Mouse (Mus musculus) erythroblast, embryonic 14.5 days (primary cell): ENCODE results near the gene Gm4133. TPM values are rescaled to one million over a fixed set of nuclear protein-coding genes. Genes with fewer than 3 reads are reported as not detected.
"Not testable (repeated sequence)": the region's sequence is repeated elsewhere in the genome, so short reads cannot be mapped to it uniquely, and the experiment has no call there.

ENCODE experiments used
- H3K27me3 ChIP-seq: 2 replicates; pipeline ENCODE4 v1.6.1; 2012; ENCODE audit warnings: inconsistent platforms; ENCODE audit not compliant: control insufficient read depth
- H3K36me3 ChIP-seq: 2 replicates; pipeline ENCODE4 v1.6.1; 2012; ENCODE audit warnings: mild to moderate bottlenecking, inconsistent platforms; ENCODE audit not compliant: control insufficient read depth
- H3K4me1 ChIP-seq: 2 replicates; pipeline ENCODE4 v1.6.1; 2012; ENCODE audit warnings: inconsistent platforms; ENCODE audit not compliant: control insufficient read depth
- H3K4me3 ChIP-seq: replicated peaks from 2 replicates; pipeline ENCODE3; 2012; ENCODE audit warnings: moderate library complexity, mild to moderate bottlenecking, inconsistent platforms
- H3K9me3 ChIP-seq: 2 replicates; pipeline ENCODE4 v1.6.1; 2012; ENCODE audit warnings: low read length, inconsistent platforms, mixed read lengths; ENCODE audit not compliant: control insufficient read depth
- polyA plus RNA-seq: library from polyadenylated mRNA; stranded (reverse); fragments of >175 nt; gene quantifications from 2 replicates; pipeline ENCODE4 v1.2.3, GENCODE M21; 2012

The Gm4133 gene
- not detected in 2 replicates for polyA plus RNA-seq

GRCm38 (mm10) chr7:20333965-20334364, at the start of gene Gm4133:
TSS of gene Gm4133 (minus strand) at chr7:20334065.
- H3K4me3 ChIP-seq, H3K27me3 ChIP-seq, H3K9me3 ChIP-seq, H3K36me3 ChIP-seq, H3K4me1 ChIP-seq: not testable (repeated sequence)

- not testable (repeated sequence) for H3K4me1 ChIP-seq, H3K36me3 ChIP-seq, H3K27me3 ChIP-seq, H3K4me3 ChIP-seq, H3K9me3 ChIP-seq
These were observed 41.4 kb upstream of the Gm4133 start, which contains the start of gene Gm5728 for GRCm38 (mm10) chr7:20375310-20375709. TSS of gene Gm5728 (minus strand) at chr7:20375410.

Other genes with a start within 250 kb of the Gm4133 start
- 0.01 TPM in 1 of 2 replicates, not detected in the other for gene Vmn1r91, start 234.4 kb downstream of the Gm4133 start, polyA plus RNA-seq
- not detected in 2 replicates for gene Gm16442, start 211.5 kb downstream of the Gm4133 start, polyA plus RNA-seq
- gene Vmn1r93, start 195.0 kb downstream of the Gm4133 start, polyA plus RNA-seq = not detected in 2 replicates
- not detected in 2 replicates for gene Vmn1r94, start 165.7 kb downstream of the Gm4133 start, polyA plus RNA-seq
- gene Vmn1r95, start 140.4 kb downstream of the Gm4133 start, polyA plus RNA-seq = not detected in 2 replicates
- gene Gm6164, start 128.5 kb downstream of the Gm4133 start, polyA plus RNA-seq = not detected in 2 replicates
- gene Gm4498, start 100.2 kb downstream of the Gm4133 start, polyA plus RNA-seq = not detected in 2 replicates
- 0.03 TPM in 1 of 2 replicates, not detected in the other for gene Gm5890, start 71.2 kb downstream of the Gm4133 start, polyA plus RNA-seq
- not detected in 2 replicates for gene Gm5728, start 41.3 kb upstream of the Gm4133 start, polyA plus RNA-seq
- not detected in 2 replicates for gene Vmn1r100, start 83.9 kb upstream of the Gm4133 start, polyA plus RNA-seq
- gene Vmn1r101, start 108.5 kb upstream of the Gm4133 start, polyA plus RNA-seq = not detected in 2 replicates
- gene Gm10670, start 140.9 kb upstream of the Gm4133 start, polyA plus RNA-seq = not detected in 2 replicates
- gene Vmn1r103, start 176.5 kb upstream of the Gm4133 start, polyA plus RNA-seq = not detected in 2 replicates
- not detected in 2 replicates for gene Vmn1r104, start 199.8 kb upstream of the Gm4133 start, polyA plus RNA-seq
- gene Gm5726, start 211.7 kb upstream of the Gm4133 start, polyA plus RNA-seq = not detected in 2 replicates
- not detected in 2 replicates for gene Gm4141, start 242.2 kb upstream of the Gm4133 start, polyA plus RNA-seq